Mouse (Mus musculus) forebrain, embryonic 10.5 days (tissue): Measurements from ENCODE around the gene Wnt10a. TPM values are rescaled to one million over a fixed set of nuclear protein-coding genes. Genes with fewer than 3 reads are reported as not detected.

ENCODE experiments used
- DNase-seq: peaks from one replicate; pipeline ENCODE4 v3.0.0-alpha.2; 2017; ENCODE audit warnings: low spot score; ENCODE audit errors: extremely low spot score
- H3K27ac ChIP-seq: fragments of 300-500 bp; sonication (generic); 2 replicates; pipeline ENCODE4 v1.5.1; 2016; ENCODE audit warnings: mild to moderate bottlenecking
- H3K27me3 ChIP-seq: fragments of 300-500 bp; sonication (generic); 2 replicates; pipeline ENCODE4 v1.6.1; 2016; ENCODE audit warnings: mild to moderate bottlenecking; ENCODE audit not compliant: poor library complexity, severe bottlenecking
- H3K36me3 ChIP-seq: fragments of 300-500 bp; sonication (generic); replicated peaks from 2 replicates; pipeline ENCODE4 v1.6.1; 2016; ENCODE audit warnings: mild to moderate bottlenecking, moderate library complexity
- H3K4me1 ChIP-seq: fragments of 300-500 bp; sonication (generic); 2 replicates; pipeline ENCODE4 v1.6.1; 2016
- H3K4me3 ChIP-seq: fragments of 300-500 bp; sonication (generic); 2 replicates; pipeline ENCODE4 v1.5.1; 2016; ENCODE audit warnings: mild to moderate bottlenecking, moderate library complexity
- H3K9me3 ChIP-seq: fragments of 300-500 bp; sonication (generic); 2 replicates; pipeline ENCODE4 v1.6.1; 2016; ENCODE audit warnings: mild to moderate bottlenecking, moderate library complexity
- WGBS: fragments of 180-500 bp; shearing (Covaris S2); methylation state at CpG from one replicate; pipeline ENCODE4 v1.1.7; 2016; 5-methylcytosine and 5-hydroxymethylcytosine counted together
- polyA plus RNA-seq: library from polyadenylated mRNA; unstranded; fragments of >200 nt; fragmentation: Nextera tagmentation; extraction: Ambion mirVana; gene quantifications from 2 replicates; pipeline ENCODE4 v1.2.1, GENCODE M21; 2016

Wnt10a gene
- polyA plus RNA-seq, 1 experiment from 2014 or later = 0.92 TPM

GRCm38 (mm10) chr1:74792831-74793660, 1.7 kb downstream of the Wnt10a start:
- no peak for DNase-seq
- 3% methylated on average over 19 of the region's 19 CpGs for WGBS
- no peaks in the 10 kb centered on the region for H3K36me3 ChIP-seq
- H3K27ac ChIP-seq = no peak overlapping the region
- H3K9me3 ChIP-seq = no peaks in the 10 kb centered on the region
- H3K4me1 ChIP-seq = peaks cover 67% of the 10 kb centered on the region
- H3K27me3 ChIP-seq = peaks cover 100% of the 10 kb centered on the region
- H3K4me3 ChIP-seq = no peak overlapping the region

GRCm38 (mm10) chr1:74794487-74795144, 3.3 kb downstream of the Wnt10a start:
- Histone ChIP-seq H3K9me3 (no peaks in the 10 kb centered on the region), H3K27me3 (peaks cover 100% of the 10 kb centered on the region), H3K4me3 (peak overlapping the region; percentile 43), H3K4me1 (peaks cover 69% of the 10 kb centered on the region), H3K27ac (no peak overlapping the region), H3K36me3 (no peaks in the 10 kb centered on the region)
- under 1% methylated on average over 38 of the region's 38 CpGs for WGBS
- DNase-seq = peak; percentile 35

- Histone ChIP-seq H3K27me3 (peaks cover 100% of the 10 kb centered on the region), H3K36me3 (no peaks in the 10 kb centered on the region), H3K4me3 (0 out of 2 replicates have a peak overlapping the region, but pooled peaks have one; percentile 43), H3K4me1 (peaks cover 69% of the 10 kb centered on the region), H3K27ac (no peak overlapping the region), H3K9me3 (no peaks in the 10 kb centered on the region)
- DNase-seq = no peak
- WGBS = 3% methylated on average over 9 of the region's 11 CpGs
Observed at GRCm38 (mm10) chr1:74795145-74795529, 3.8 kb downstream of the Wnt10a start.

GRCm38 (mm10) chr1:74797459-74797858, 6.1 kb downstream of the Wnt10a start:
- 3% methylated on average over 5 of the region's 5 CpGs for WGBS
- H3K36me3 ChIP-seq = no peaks in the 10 kb centered on the region
- DNase-seq = peak; percentile 34
- no peak overlapping the region for H3K27ac ChIP-seq
- H3K27me3 ChIP-seq = peaks cover 100% of the 10 kb centered on the region
- peaks cover 60% of the 10 kb centered on the region for H3K4me1 ChIP-seq
- H3K9me3 ChIP-seq = no peaks in the 10 kb centered on the region
- H3K4me3 ChIP-seq = no peak overlapping the region

GRCm38 (mm10) chr1:74800424-74800888, 9.1 kb downstream of the Wnt10a start:
- H3K27me3 ChIP-seq = peaks cover 100% of the 10 kb centered on the region
- peak overlapping the region; percentile 19 for H3K4me3 ChIP-seq
- H3K4me1 ChIP-seq = peaks cover 65% of the 10 kb centered on the region
- peak; percentile 22 for DNase-seq
- no peaks in the 10 kb centered on the region for H3K36me3 ChIP-seq
- no peaks in the 10 kb centered on the region for H3K9me3 ChIP-seq
- no peak overlapping the region for H3K27ac ChIP-seq
- WGBS = under 1% methylated on average over 29 of the region's 29 CpGs

GRCm38 (mm10) chr1:74801631-74802140, 10.4 kb downstream of the Wnt10a start:
- Histone ChIP-seq H3K27ac (no peak overlapping the region), H3K36me3 (no peaks in the 10 kb centered on the region), H3K4me1 (peaks cover 76% of the 10 kb centered on the region), H3K27me3 (peaks cover 100% of the 10 kb centered on the region), H3K9me3 (no peaks in the 10 kb centered on the region), H3K4me3 (no peak overlapping the region)
- 6% methylated on average over 6 of the region's 6 CpGs for WGBS
- DNase-seq = no peak

GRCm38 (mm10) chr1:74802795-74803656, 11.7 kb downstream of the Wnt10a start:
- WGBS = under 1% methylated on average over 57 of the region's 57 CpGs
- Histone ChIP-seq H3K9me3 (no peaks in the 10 kb centered on the region), H3K4me1 (peaks cover 79% of the 10 kb centered on the region), H3K36me3 (no peaks in the 10 kb centered on the region), H3K4me3 (peak overlapping the region; percentile 58), H3K27me3 (peaks cover 100% of the 10 kb centered on the region), H3K27ac (peak overlapping the region; percentile 53)
- peak; percentile 76 for DNase-seq

GRCm38 (mm10) chr1:74804211-74804870, 13.0 kb downstream of the Wnt10a start:
- no peak for DNase-seq
- Histone ChIP-seq H3K4me3 (no peak overlapping the region), H3K4me1 (peaks cover 76% of the 10 kb centered on the region), H3K27ac (no peak overlapping the region), H3K36me3 (no peaks in the 10 kb centered on the region), H3K27me3 (peaks cover 100% of the 10 kb centered on the region), H3K9me3 (no peaks in the 10 kb centered on the region)
- 4% methylated on average over 10 of the region's 10 CpGs for WGBS

- Histone ChIP-seq H3K4me1 (peaks cover 65% of the 10 kb centered on the region), H3K4me3 (no peak overlapping the region), H3K27ac (no peak overlapping the region), H3K36me3 (no peaks in the 10 kb centered on the region), H3K27me3 (peaks cover 100% of the 10 kb centered on the region), H3K9me3 (no peaks in the 10 kb centered on the region)
- 9% methylated on average over 4 of the region's 4 CpGs for WGBS
- DNase-seq = no peak
Observed at GRCm38 (mm10) chr1:74805340-74805835, 14.1 kb downstream of the Wnt10a start.

GRCm38 (mm10) chr1:74805843-74806242, 14.5 kb downstream of the Wnt10a start:
- Histone ChIP-seq H3K27me3 (peaks cover 100% of the 10 kb centered on the region), H3K27ac (no peak overlapping the region), H3K4me1 (peaks cover 61% of the 10 kb centered on the region), H3K4me3 (no peak overlapping the region), H3K9me3 (no peaks in the 10 kb centered on the region), H3K36me3 (no peaks in the 10 kb centered on the region)
- WGBS = 5% methylated on average over 5 of the region's 5 CpGs
- DNase-seq = no peak

GRCm38 (mm10) chr1:74806360-74807311, 15.3 kb downstream of the Wnt10a start:
- Histone ChIP-seq H3K36me3 (no peaks in the 10 kb centered on the region), H3K4me3 (peak overlapping the region; percentile 47), H3K27ac (peak overlapping the region; percentile 44; the same call in 1 of the 2 replicates), H3K27me3 (peaks cover 100% of the 10 kb centered on the region), H3K4me1 (peaks cover 58% of the 10 kb centered on the region), H3K9me3 (no peaks in the 10 kb centered on the region)
- under 1% methylated on average over 38 of the region's 38 CpGs for WGBS
- peak; percentile 59 for DNase-seq
